Mouse (Mus musculus) thymus, postnatal 4 days (tissue): ENCODE measurements around the gene Plekhn1.

Source experiments
- DNase-seq: peaks from one replicate; pipeline ENCODE4 v3.0.0; 2021

Gene Plekhn1

GRCm38 (mm10) chr4:156234701-156235213 lies at the start of gene Plekhn1:
Plekhn1 (minus strand) TSS chr4:156234857.
- DNase-seq = peak; percentile 84

- DNase-seq = peak; percentile 31
Observed at GRCm38 (mm10) chr4:156255078-156255839, 20.6 kb upstream of the Plekhn1 start, which contains the start of gene Samd11. Samd11 (minus strand) TSS chr4:156255657.

GRCm38 (mm10) chr4:156254361-156255077 lies 19.9 kb upstream of the Plekhn1 start:
- DNase-seq = peak; percentile 34

- DNase-seq = no peak
Observed at GRCm38 (mm10) chr4:156253043-156253442, 18.4 kb upstream of the Plekhn1 start.

- no peak for DNase-seq
Observed at GRCm38 (mm10) chr4:156252619-156253018, 18.0 kb upstream of the Plekhn1 start.

- no peak for DNase-seq
Observed at GRCm38 (mm10) chr4:156252140-156252539, 17.5 kb upstream of the Plekhn1 start.

- no peak for DNase-seq
Observed at GRCm38 (mm10) chr4:156251081-156251480, 16.4 kb upstream of the Plekhn1 start.

- no peak for DNase-seq
Observed at GRCm38 (mm10) chr4:156249567-156249966, 14.9 kb upstream of the Plekhn1 start.

- peak; percentile 46 for DNase-seq
Observed at GRCm38 (mm10) chr4:156236651-156237447, 2.2 kb upstream of the Plekhn1 start.

- DNase-seq = peak; percentile 96
Observed at GRCm38 (mm10) chr4:156235808-156236533, 1.3 kb upstream of the Plekhn1 start, which contains the start of gene Noc2l. Noc2l (plus strand) TSS chr4:156236010.

GRCm38 (mm10) chr4:156235360-156235770 lies 708 bp upstream of the Plekhn1 start:
- peak; percentile 47 for DNase-seq

GRCm38 (mm10) chr4:156234021-156234501 lies 596 bp downstream of the Plekhn1 start:
- peak; percentile 41 for DNase-seq

GRCm38 (mm10) chr4:156228393-156229024 lies 6.1 kb downstream of the Plekhn1 start:
- DNase-seq = no peak

- DNase-seq = no peak
Observed at GRCm38 (mm10) chr4:156227752-156228392, 6.8 kb downstream of the Plekhn1 start.

GRCm38 (mm10) chr4:156224276-156224675 lies 10.4 kb downstream of the Plekhn1 start:
- no peak for DNase-seq

- DNase-seq = no peak
Observed at GRCm38 (mm10) chr4:156219936-156220335, 14.7 kb downstream of the Plekhn1 start.

GRCm38 (mm10) chr4:156217838-156218237 lies 16.8 kb downstream of the Plekhn1 start:
- no peak for DNase-seq

GRCm38 (mm10) chr4:156217022-156217669 lies 17.5 kb downstream of the Plekhn1 start:
- DNase-seq = no peak

GRCm38 (mm10) chr4:156216196-156216595 lies 18.5 kb downstream of the Plekhn1 start:
- no peak for DNase-seq

GRCm38 (mm10) chr4:156215649-156216048 lies 19.0 kb downstream of the Plekhn1 start, which contains the start of gene Perm1:
Perm1 (plus strand) TSS chr4:156215868.
- no peak for DNase-seq
